Mouse (Mus musculus): Measurements from ENCODE around the gene Rln1. TPM values are rescaled to one million over a fixed set of nuclear protein-coding genes. Genes with fewer than 3 reads are reported as not detected.
A peak's percentile ranks its signal among the peaks of the same experiment; 100 is the strongest.

Gene Rln1
- total RNA-seq, 2 experiments from 2014 or later: not detected

GRCm38 (mm10) chr19:29361468-29362130 lies 27.1 kb upstream of the Rln1 start:
- peak; percentile 61 to 78 for DNase-seq (ENCODE audit: low spot score in 2 of 2)

- DNase-seq (ENCODE audit: low spot score in 2 of 2): no peak
Observed at GRCm38 (mm10) chr19:29360251-29360650, 25.8 kb upstream of the Rln1 start.

GRCm38 (mm10) chr19:29356281-29356680 lies 21.8 kb upstream of the Rln1 start:
- DNase-seq (ENCODE audit: low spot score in 2 of 2): no peak

- DNase-seq (ENCODE audit: low spot score in 2 of 2): peak; percentile 70
Observed at GRCm38 (mm10) chr19:29354895-29355877, 20.7 kb upstream of the Rln1 start.

GRCm38 (mm10) chr19:29350991-29351390 lies 16.5 kb upstream of the Rln1 start:
- no peak for DNase-seq (ENCODE audit: low spot score in 2 of 2)

- no peak for DNase-seq (ENCODE audit: low spot score in 2 of 2)
Observed at GRCm38 (mm10) chr19:29345636-29346035, 11.2 kb upstream of the Rln1 start.

- no peak for DNase-seq (ENCODE audit: low spot score in 2 of 2)
Observed at GRCm38 (mm10) chr19:29344868-29345267, 10.4 kb upstream of the Rln1 start.

- no peak for DNase-seq (ENCODE audit: low spot score in 2 of 2)
Observed at GRCm38 (mm10) chr19:29342281-29342680, 7.8 kb upstream of the Rln1 start.

- DNase-seq (ENCODE audit: low spot score in 2 of 2): no peak
Observed at GRCm38 (mm10) chr19:29341029-29341428, 6.6 kb upstream of the Rln1 start.

GRCm38 (mm10) chr19:29336624-29337023 lies 2.2 kb upstream of the Rln1 start:
- DNase-seq (ENCODE audit: low spot score in 2 of 2): no peak

- no peak for DNase-seq (ENCODE audit: low spot score in 2 of 2)
Observed at GRCm38 (mm10) chr19:29326822-29327552, 7.5 kb downstream of the Rln1 start.

GRCm38 (mm10) chr19:29326396-29326795 lies 8.1 kb downstream of the Rln1 start:
- no peak for DNase-seq (ENCODE audit: low spot score in 2 of 2)

GRCm38 (mm10) chr19:29325852-29326180 lies 8.7 kb downstream of the Rln1 start:
- no peak for DNase-seq (ENCODE audit: low spot score in 2 of 2)

- peak; percentile 34 to 46 for DNase-seq (ENCODE audit: low spot score in 2 of 2)
Observed at GRCm38 (mm10) chr19:29325053-29325851, 9.2 kb downstream of the Rln1 start, which contains the start of gene Insl6. Gene Insl6, minus strand, starts transcription at chr19:29325356.

GRCm38 (mm10) chr19:29323416-29324049 lies 10.9 kb downstream of the Rln1 start:
- no peak for DNase-seq (ENCODE audit: low spot score in 2 of 2)

- DNase-seq (ENCODE audit: low spot score in 2 of 2): no peak
Observed at GRCm38 (mm10) chr19:29312661-29313060, 21.8 kb downstream of the Rln1 start.

- DNase-seq (ENCODE audit: low spot score in 2 of 2): no peak
Observed at GRCm38 (mm10) chr19:29311791-29312190, 22.7 kb downstream of the Rln1 start.

- DNase-seq (ENCODE audit: low spot score in 2 of 2): no peak
Observed at GRCm38 (mm10) chr19:29308832-29309231, 25.6 kb downstream of the Rln1 start.

- no peak for DNase-seq (ENCODE audit: low spot score in 2 of 2)
Observed at GRCm38 (mm10) chr19:29302119-29302518, 32.4 kb downstream of the Rln1 start.

- DNase-seq (ENCODE audit: low spot score in 2 of 2): no peak
Observed at GRCm38 (mm10) chr19:29300919-29301318, 33.6 kb downstream of the Rln1 start.
